Mouse (Mus musculus): ENCODE results near the gene Adrb1. TPM values are rescaled to one million over a fixed set of nuclear protein-coding genes. Genes with fewer than 3 reads are reported as not detected.
A peak's percentile ranks its signal among the peaks of the same experiment; 100 is the strongest.
"Not testable (repeated sequence)": the region's sequence is repeated elsewhere in the genome, so short reads cannot be mapped to it uniquely, and the experiment has no call there.

The Adrb1 gene
- polyA plus RNA-seq, 1 experiment from 2014 or later: 0.59 TPM

DNA sequence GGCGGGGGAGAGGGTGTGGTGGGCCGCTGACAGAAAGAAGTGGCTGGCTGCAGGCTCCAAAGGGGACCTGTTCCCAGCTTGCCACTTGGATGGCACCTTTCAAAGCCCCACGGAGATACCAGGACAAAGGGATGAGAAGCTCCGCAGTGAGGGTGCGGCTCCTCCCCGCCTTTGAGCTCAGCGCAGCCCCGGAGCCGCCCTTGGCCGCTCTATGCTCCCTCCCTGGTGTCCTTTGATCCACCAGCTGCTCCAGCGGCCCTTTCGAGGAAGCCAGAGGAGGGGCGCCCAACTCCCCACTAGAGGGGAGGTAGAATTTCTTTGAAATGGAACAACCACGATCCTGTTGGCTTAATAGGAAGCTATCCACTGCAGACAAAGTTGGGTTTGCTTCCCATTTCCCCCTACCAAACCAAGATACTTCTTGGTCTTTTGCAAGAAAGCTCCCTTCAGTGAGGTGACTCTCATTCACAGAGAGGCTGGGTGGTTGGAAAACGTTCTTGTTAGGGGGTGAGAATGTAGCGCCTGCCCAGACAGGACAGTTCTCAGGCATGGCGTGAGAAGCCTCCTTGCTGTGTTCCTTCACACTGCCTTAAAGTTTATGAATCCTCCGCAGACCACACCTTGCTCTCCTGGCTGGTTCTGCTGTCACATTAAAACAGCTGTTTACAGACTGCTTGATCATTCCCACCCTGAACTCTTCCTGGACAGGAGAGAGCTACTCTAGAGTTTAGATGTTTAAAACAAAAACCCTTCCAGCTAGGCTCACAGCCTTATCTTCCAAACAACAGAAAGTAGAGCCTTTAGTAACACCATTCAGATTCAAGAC lies 54.1 kb downstream of the Adrb1 start:
- Histone ChIP-seq H3K9me3 (no peaks in the 10 kb centered on the region), H3K27me3 (peaks cover 66% of the 10 kb centered on the region), H3K9ac (replicated peaks) (peak overlapping the region; percentile 50), H3K4me3 (replicated peaks) (peak overlapping the region; percentile 31), H3K4me1 (replicated peaks) (peaks cover 29% of the 10 kb centered on the region), H3K27ac (no peak overlapping the region), H3K36me3 (no peaks in the 10 kb centered on the region), H3K4me2 (replicated peaks) (peak overlapping the region; percentile 56)
- WGBS: 8% methylated on average over 18 of the region's 18 CpGs
- 0 out of 2 replicates have a peak, but pooled peaks have one; percentile 47 for ATAC-seq

GRCm38 (mm10) chr19:56776719-56777382 lies 54.9 kb downstream of the Adrb1 start:
- Histone ChIP-seq H3K36me3 (no peaks in the 10 kb centered on the region), H3K4me1 (replicated peaks) (peaks cover 29% of the 10 kb centered on the region), H3K9me3 (no peaks in the 10 kb centered on the region), H3K27me3 (peaks cover 58% of the 10 kb centered on the region), H3K27ac (no peak overlapping the region), H3K4me2 (replicated peaks) (no peak overlapping the region), H3K9ac (replicated peaks) (no peak overlapping the region), H3K4me3 (replicated peaks) (no peak overlapping the region)
- peak; percentile 34 for ATAC-seq
- WGBS: 50% methylated on average over 16 of the region's 16 CpGs

DNA sequence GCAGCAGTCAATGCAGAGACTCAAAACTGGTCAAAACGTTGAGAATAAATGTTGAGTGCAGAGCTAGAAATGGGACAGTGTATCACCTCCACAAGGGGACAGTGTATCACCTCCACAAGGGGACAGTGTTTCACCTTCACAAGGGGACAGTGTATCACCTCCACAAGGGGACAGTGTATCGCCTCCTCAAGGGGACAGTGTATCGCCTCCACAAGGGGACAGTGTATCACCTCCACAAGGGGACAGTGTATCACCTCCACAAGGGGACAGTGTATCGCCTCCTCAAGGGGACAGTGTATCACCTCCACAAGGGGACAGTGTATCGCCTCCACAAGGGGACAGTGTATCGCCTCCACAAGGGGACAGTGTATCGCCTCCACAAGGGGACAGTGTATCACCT lies 56.5 kb downstream of the Adrb1 start:
- H3K36me3 ChIP-seq; ATAC-seq; H3K4me2 ChIP-seq (replicated peaks); H3K4me3 ChIP-seq (replicated peaks); H3K27ac ChIP-seq; H3K9me3 ChIP-seq; H3K9ac ChIP-seq (replicated peaks): not testable (repeated sequence)
- Histone ChIP-seq H3K27me3 (peaks cover 43% of the 10 kb centered on the region), H3K4me1 (replicated peaks) (peaks cover 21% of the 10 kb centered on the region)
- 95% methylated on average over 7 of the region's 7 CpGs for WGBS

Other genes with a start within 250 kb of the Adrb1 start
- gene Dclre1a, start 174.0 kb upstream of the Adrb1 start, polyA plus RNA-seq (2015; fragmentation: Nextera tagmentation; extraction: Ambion mirVana): 14.2 and 16.4 TPM in 2 replicates
- 10.5 and 11.6 TPM in 2 replicates for gene Nhlrc2, start 173.9 kb upstream of the Adrb1 start, polyA plus RNA-seq (2015; fragmentation: Nextera tagmentation; extraction: Ambion mirVana)
- 28.8 and 29.1 TPM in 2 replicates for gene Ccdc186, start 100.0 kb downstream of the Adrb1 start, polyA plus RNA-seq (2015; fragmentation: Nextera tagmentation; extraction: Ambion mirVana)
- gene Tdrd1, start 104.0 kb downstream of the Adrb1 start, polyA plus RNA-seq (2015; fragmentation: Nextera tagmentation; extraction: Ambion mirVana): 0.42 and 0.62 TPM in 2 replicates
- 0.26 and 0.36 TPM in 2 replicates for gene Vwa2, start 152.1 kb downstream of the Adrb1 start, polyA plus RNA-seq (2015; fragmentation: Nextera tagmentation; extraction: Ambion mirVana)